Mouse (Mus musculus): ENCODE data around the gene Igf2bp3.

GRCm38 (mm10) chr6:49211596-49211995 lies 3.2 kb downstream of the Igf2bp3 start:
- TF ChIP-seq CTCF (IDR thresholded peaks at IDR 0.05; ENCODE audit: borderline replicate concordance, extremely low read depth, insufficient read depth, insufficient read length) (no peak), POLR2A (IDR thresholded peaks at IDR 0.05; ENCODE audit: borderline replicate concordance, extremely low read depth, insufficient read depth, insufficient read length, poor library complexity, severe bottlenecking) (no peak)
